Mouse (Mus musculus) heart, postnatal 36 days (tissue): ENCODE data around the gene D130043K22Rik. TPM values are rescaled to one million over a fixed set of nuclear protein-coding genes. Genes with fewer than 3 reads are reported as not detected.
"Not testable (repeated sequence)": the region's sequence is repeated elsewhere in the genome, so short reads cannot be mapped to it uniquely, and the experiment has no call there.

Source experiments
- DNase-seq, 2 experiments: peaks; one replicate each; pipeline ENCODE4 v3.0.0; 2021 to 2022
- intact Hi-C: fragments of 180-260 bp; cut with DNase I; formaldehyde crosslinking; loops from one replicate; pipeline ENCODE4 v1.15.1; 2025
- total RNA-seq, 2 experiments: library from RNA; stranded (reverse); gene quantifications; 2 replicates each; pipeline ENCODE4 v1.2.3; 2021

The D130043K22Rik gene
- total RNA-seq, 2 experiments from 2014 or later: not detected

DNA sequence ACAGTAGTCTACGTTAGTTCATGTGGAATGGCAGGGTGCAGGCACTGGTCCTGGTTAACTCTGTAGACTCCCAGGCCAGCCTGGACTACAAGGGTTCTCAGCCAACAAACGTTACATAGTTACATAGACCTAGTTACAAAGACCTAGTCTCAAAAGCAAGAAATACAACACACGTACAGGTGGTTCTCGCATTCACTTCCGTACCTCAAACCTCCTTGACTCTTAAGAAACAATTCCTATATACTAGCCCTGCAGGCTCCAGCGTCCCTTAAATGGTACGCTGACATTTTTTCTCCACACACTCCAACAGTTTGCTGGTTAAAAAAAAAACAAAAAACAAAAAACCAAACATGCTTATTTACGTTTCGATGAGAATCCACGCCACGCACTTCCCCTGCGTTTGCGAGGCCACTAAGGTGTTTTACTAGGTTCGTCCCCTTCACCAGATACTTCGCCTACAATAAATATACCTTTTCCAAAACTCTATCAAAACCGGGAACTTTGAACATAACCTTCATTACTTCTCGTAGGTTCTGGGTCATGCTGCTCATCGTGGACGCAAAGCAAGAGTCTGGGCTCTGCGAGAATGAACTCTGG, 14.1 kb upstream of the D130043K22Rik start:
- intact Hi-C loops: loop anchor here (5.0 to 10.0 kb wide), 4 partner anchors 69 to 191 kb away; partner anchors contain the start of genes Gmnn and Mrs2
- no peak for DNase-seq

DNA sequence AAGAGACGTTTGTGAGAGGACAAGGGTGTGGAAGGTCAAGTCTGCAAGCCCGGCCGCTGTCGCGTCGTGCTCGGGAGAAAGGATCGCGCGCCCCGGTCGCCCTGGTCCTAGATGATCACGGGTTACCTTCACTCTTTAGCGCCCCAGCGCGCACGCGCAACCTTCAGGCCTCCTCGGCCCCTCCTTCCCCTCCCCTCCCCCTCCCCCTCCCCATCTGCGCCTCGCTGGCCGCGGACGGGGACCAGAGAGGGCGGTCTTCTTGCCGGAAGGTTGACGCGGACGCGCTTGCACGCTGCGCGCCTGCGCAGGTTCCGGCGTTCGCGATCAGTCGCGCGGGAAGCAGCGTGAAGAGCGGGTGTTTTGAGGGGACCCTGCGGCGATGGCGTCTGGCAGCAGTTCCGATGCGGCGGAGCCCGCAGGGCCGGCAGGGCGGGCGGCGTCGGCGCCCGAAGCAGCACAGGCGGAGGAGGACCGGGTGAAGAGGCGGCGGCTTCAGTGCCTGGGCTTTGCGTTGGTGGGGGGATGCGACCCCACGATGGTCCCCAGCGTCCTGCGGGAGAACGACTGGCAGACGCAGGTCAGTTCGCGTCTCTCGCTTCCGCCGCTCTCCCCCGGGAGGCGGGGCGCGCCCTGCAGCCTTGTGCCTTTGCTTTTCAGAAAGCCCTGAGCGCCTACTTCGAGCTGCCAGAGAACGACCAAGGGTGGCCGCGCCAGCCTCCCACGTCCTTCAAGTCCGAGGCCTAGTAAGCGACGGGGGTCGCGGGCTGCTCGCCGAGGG, 13.4 kb upstream of the D130043K22Rik start, which contains the start of the genes Acot13 and Tdp2:
Gene Acot13 (minus strand): TSS at position 188 of the 778 bp plus-strand sequence.
Gene Tdp2 (plus strand): TSS at position 327 of the 778 bp plus-strand sequence.
- DNase-seq: peak; percentile 89 to 90
- intact Hi-C loops: loop anchor here (5.0 to 10.0 kb wide), 4 partner anchors 69 to 191 kb away; partner anchors contain the start of genes Gmnn and Mrs2

DNA sequence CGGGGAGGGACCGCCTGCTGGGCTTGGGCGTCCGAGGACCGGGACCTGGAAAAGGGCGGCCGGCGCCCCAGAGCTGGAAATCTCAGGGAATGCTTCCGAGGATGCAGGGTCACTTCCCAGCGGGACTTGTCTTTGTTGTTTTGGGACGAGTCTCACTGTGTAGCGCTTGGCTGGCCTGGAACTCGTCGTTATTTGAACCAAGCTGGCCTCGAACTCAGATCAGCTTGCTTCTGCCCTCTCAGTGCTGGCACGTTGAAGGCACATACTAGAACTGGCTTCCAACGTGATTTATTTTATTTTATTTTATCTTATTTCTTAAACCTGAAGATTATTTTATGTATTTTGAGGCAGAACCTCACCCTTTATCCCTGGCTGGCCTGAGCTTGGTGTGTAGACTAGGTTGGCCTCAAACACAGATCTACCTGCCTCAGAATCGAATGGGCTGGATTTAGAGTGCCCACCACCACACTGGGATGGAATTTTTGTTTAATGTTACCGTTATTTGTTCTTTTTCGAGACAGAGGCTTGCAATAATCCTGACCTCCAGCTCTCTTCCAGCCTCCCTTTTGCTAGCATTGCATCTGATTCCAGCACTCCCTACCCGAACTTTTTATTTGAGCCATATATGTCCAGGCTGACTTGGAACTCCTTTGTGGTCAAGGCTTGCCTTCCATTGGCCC, 12.7 kb upstream of the D130043K22Rik start:
- intact Hi-C loops: loop anchor here (5.0 to 10.0 kb wide), 4 partner anchors 70 to 190 kb away; partner anchors contain the start of genes Gmnn and Mrs2

DNA sequence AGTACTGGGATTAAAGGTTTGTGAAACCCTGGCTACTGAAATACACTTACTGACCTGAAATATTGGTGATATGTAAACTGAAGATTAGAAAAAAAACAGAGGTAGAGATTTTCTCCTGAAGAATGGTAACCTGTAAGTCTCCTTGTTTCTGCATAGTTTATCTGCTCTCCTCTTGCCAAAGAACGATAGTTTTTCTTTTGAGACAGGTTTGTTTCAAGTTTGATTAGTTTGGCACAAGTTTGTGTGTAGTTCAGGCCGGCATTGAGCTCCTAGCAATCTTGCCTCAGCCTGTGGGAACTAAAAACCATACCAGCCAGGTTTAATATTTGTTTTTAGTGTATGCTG, 12.2 kb upstream of the D130043K22Rik start:
- DNase-seq: no peak
- intact Hi-C loops: loop anchor here (5.0 to 10.0 kb wide), 4 partner anchors 70 to 190 kb away; partner anchors contain the start of genes Gmnn and Mrs2

More for the DNA sequence above, 12.7 kb upstream of the D130043K22Rik start:
- DNase-seq: no peak

- intact Hi-C loops: loop anchor here (10.0 kb wide), 1 partner anchor 157 kb away; no protein-coding TSS in a partner anchor
- not testable (repeated sequence) for DNase-seq
These were observed 7.2 kb upstream of the D130043K22Rik start for GRCm38 (mm10) chr13:24837765-24838164.

DNA sequence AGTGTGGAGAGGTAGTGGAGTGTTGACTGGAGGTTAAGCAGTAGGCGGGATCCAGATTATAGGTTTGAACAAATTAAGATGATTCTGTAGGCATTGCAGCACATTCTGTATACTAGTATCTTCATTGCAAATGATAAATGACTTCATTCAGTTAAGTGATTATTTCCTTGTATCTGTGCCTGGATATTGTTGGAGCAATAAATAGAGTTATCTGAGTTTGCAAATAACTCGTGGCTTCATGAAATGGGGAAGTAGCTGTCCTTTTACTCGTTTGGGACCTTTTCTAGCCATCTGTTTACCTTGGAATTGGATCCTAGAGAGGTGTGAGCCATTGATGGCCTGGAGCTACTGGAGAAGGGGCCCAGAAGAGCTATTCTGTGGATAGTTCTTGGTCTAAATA, 5.1 kb upstream of the D130043K22Rik start:
- intact Hi-C loops: loop anchor here (5.0 to 10.0 kb wide), 2 partner anchors 77 to 155 kb away; no protein-coding TSS in a partner anchor
- DNase-seq: no peak

DNA sequence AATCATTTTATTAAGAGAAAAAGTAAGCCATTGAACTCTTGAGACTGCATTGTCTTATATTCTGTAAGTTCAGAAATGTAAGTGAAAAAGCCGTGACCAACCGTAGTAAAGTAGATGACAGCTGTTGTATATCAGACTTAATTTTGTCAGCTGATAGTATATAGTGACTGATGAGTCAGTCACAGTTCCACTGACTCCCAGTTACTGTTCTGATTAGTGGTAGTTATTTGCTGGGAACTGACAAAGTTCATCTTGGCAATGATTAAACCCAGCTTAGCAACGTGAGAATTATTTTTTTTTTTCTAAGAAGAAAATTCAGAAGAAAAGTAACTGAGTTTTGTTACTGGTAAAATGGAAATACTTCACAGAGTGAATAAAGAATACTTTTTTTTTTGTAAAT, 3.2 kb upstream of the D130043K22Rik start:
- DNase-seq: no peak
- intact Hi-C loops: loop anchor here (5.0 kb wide), 1 partner anchor 76 kb away; no protein-coding TSS in a partner anchor

DNA sequence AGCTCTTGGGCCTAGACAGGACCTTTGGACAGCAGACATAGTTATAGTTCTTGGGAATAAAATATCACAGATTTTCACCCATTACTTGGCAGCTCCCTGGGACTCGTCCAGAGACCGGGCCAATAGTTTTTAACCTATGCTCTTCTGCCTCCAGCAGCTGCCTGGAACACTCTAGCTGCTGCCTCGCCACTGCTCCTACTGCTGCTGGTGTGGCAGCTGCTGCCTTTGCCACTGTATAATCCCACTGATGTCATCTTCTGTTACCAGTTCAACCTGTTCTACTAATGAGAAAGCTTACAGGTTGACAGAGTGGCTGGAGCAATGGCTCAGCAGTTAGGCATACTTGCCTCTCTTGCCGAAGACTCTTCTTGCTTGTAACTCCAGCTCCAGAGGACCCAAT, 4.4 kb downstream of the D130043K22Rik start:
- DNase-seq: no peak
- intact Hi-C loops: no loop called here

DNA sequence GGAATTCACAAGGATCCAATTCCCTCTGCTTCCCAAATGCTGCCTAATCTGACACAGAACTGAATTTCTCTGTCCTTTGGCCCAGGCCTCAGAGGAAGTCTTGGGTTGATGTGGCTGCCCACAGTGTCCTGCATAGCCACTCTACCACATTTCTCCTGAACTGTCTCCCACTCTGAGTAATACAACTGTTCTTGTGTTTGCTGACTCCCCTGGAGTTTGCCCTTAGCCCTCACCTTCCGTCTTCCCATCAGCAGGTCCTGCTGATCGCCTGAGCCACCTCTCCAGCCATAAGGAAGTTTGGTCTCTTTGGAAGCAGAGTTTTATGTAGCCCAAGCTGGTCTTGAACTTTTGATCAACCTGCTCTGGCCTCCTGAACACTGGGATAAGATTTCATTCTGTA, 7.1 kb downstream of the D130043K22Rik start:
- intact Hi-C loops: no loop called here
- DNase-seq: no peak

GRCm38 (mm10) chr13:24852570-24852969, 7.6 kb downstream of the D130043K22Rik start:
- DNase-seq: no peak
- intact Hi-C loops: no loop called here

GRCm38 (mm10) chr13:24859115-24859514, 14.2 kb downstream of the D130043K22Rik start:
- intact Hi-C loops: no loop called here

GRCm38 (mm10) chr13:24861084-24861483, 16.1 kb downstream of the D130043K22Rik start:
- no peak for DNase-seq
- intact Hi-C loops: no loop called here

More at GRCm38 (mm10) chr13:24859115-24859514, 14.2 kb downstream of the D130043K22Rik start:
- DNase-seq: no peak

DNA sequence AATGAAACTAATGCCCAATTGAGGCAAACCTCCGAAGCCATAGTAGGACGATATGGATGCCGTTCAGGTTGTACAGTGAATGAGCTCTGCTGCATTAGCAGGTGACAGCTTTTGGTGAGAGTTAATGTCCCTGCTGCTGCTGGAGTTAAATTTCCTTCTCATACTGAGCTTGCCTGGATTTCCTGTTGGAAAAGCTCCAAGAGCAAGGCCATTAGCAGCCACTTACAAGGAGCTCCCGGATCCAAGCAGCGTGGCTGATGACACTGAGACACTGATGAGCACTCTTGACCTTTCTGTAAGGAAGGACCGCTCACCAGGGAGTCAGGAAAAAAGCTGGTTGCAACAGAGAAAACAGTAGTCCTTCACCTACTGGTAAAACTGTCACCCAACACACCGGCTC, 17.1 kb downstream of the D130043K22Rik start:
- intact Hi-C loops: no loop called here
- DNase-seq: no peak

GRCm38 (mm10) chr13:24862520-24862919, 17.6 kb downstream of the D130043K22Rik start:
- intact Hi-C loops: no loop called here
- DNase-seq: peak; percentile 29 to 48

- no peak for DNase-seq
- intact Hi-C loops: no loop called here
These were observed 21.8 kb downstream of the D130043K22Rik start for GRCm38 (mm10) chr13:24866430-24867402.

DNA sequence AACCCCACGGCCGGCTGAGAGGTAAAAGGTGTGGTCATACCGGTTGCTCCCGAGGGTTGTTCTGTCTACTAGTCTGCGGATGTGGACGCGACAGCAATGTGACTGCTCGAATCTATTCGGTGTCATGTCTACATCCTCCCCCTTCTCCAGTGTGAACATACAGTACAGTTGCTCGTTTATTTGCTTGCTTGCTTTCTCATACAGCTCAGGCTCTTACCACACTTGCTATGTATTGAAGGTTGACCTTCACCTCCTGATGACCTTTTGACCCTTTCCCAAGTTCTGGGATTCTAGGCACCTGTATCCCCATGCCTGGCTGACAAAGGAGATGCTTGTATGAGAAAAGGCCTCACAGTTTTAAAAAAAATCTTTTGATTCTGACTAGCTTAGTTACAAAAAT, 22.9 kb downstream of the D130043K22Rik start:
- no peak for DNase-seq
- intact Hi-C loops: no loop called here

DNA sequence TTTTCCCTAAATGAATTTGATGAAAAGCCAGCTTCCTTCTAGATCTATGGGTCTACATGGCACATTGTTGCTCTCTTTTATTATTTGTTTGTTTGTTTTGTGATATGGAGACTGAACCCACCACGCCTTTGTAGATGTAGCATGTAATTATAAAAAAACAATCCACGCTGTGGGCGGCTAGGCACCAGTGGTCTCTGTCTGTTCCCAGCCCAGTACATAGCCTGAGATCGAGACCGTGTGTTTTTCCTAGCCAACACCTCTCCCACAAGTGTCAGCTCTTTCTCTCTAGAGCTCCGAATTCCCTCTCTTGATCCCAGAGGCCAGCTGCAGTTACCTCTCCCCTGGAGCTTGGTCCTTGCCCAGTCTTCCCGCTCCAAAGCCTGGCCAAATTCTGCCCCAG, 23.3 kb downstream of the D130043K22Rik start:
- no peak for DNase-seq
- intact Hi-C loops: no loop called here

- intact Hi-C loops: loop anchor here (5.0 kb wide), 1 partner anchor 43 kb away; no protein-coding TSS in a partner anchor
- no peak for DNase-seq
These were observed 34.6 kb downstream of the D130043K22Rik start for GRCm38 (mm10) chr13:24879359-24880040.

- DNase-seq: no peak
- intact Hi-C loops: loop anchor here (5.0 kb wide), 1 partner anchor 42 kb away; no protein-coding TSS in a partner anchor
These were observed 35.3 kb downstream of the D130043K22Rik start for GRCm38 (mm10) chr13:24880208-24880607.
